Mouse (Mus musculus) liver, postnatal 0 days (tissue): ENCODE measurements around the gene Hoxb4.

ENCODE experiments used
- CTCF ChIP-seq: sonication (generic); IDR thresholded peaks from 2 replicates; pipeline ENCODE4 v1.5.1; 2016; ENCODE audit warnings: antibody characterized with exemption, low read depth
- EP300 ChIP-seq: IDR thresholded peaks from 2 replicates; pipeline ENCODE4 v1.6.1; 2016; ENCODE audit warnings: antibody characterized with exemption, low read depth, mild to moderate bottlenecking

GRCm38 (mm10) chr11:96300354-96301063 lies 17.6 kb upstream of the Hoxb4 start:
- TF ChIP-seq CTCF (no peak), EP300 (no peak)
